Mouse (Mus musculus) spleen, adult 2 months (tissue): ENCODE measurements around the gene Oxa1l. TPM values are rescaled to one million over a fixed set of nuclear protein-coding genes. Genes with fewer than 3 reads are reported as not detected.
A peak's percentile ranks its signal among the peaks of the same experiment; 100 is the strongest.

Experiments
- DNase-seq, 2 experiments: peaks; one replicate each; pipeline versions ENCODE4 v3.0.0 to v3.0.0-alpha.2; 2012 to 2021; ENCODE audit warnings: low spot score in 2 of 2, low read depth in 1 of 2
- H3K27ac ChIP-seq: fragments of 200-500 bp; 2 replicates; pipeline ENCODE4 v1.5.1; 2012; ENCODE audit warnings: low read length, inconsistent platforms; ENCODE audit not compliant: insufficient read depth
- H3K27me3 ChIP-seq: fragments of 200-500 bp; 2 replicates; pipeline ENCODE4 v1.6.1; 2012; ENCODE audit warnings: mild to moderate bottlenecking, moderate library complexity, low read length, inconsistent platforms; ENCODE audit not compliant: control insufficient read depth, insufficient read depth
- H3K36me3 ChIP-seq: fragments of 200-500 bp; 2 replicates; pipeline ENCODE4 v1.6.1; 2012; ENCODE audit warnings: mild to moderate bottlenecking, low read length, inconsistent platforms; ENCODE audit not compliant: control insufficient read depth, insufficient read depth
- H3K4me1 ChIP-seq: fragments of 200-500 bp; 2 replicates; pipeline ENCODE4 v1.6.1; 2011; ENCODE audit warnings: inconsistent platforms; ENCODE audit not compliant: control insufficient read depth, insufficient read depth, insufficient read length
- H3K4me3 ChIP-seq: fragments of 200-500 bp; 2 replicates; pipeline ENCODE4 v1.5.1; 2011; ENCODE audit warnings: mild to moderate bottlenecking, inconsistent platforms; ENCODE audit not compliant: insufficient read depth, insufficient read length; ENCODE audit errors: extremely low read depth
- CTCF ChIP-seq: fragments of 200-500 bp; IDR thresholded peaks from 2 replicates; pipeline ENCODE4 v1.5.1; 2011; ENCODE audit warnings: mild to moderate bottlenecking, inconsistent platforms; ENCODE audit not compliant: insufficient read depth, insufficient read length, insufficient replicate concordance; ENCODE audit errors: extremely low read depth
- POLR2A ChIP-seq: fragments of 200-500 bp; IDR thresholded peaks from 2 replicates; pipeline ENCODE4 v1.6.1; 2011; ENCODE audit warnings: low read depth, low read length, inconsistent platforms
- WGBS: fragments of 180-500 bp; shearing (Covaris S2); methylation state at CpG from one replicate; pipeline ENCODE4 v1.1.7; 2018; 5-methylcytosine and 5-hydroxymethylcytosine counted together
- polyA plus RNA-seq: library from polyadenylated mRNA; depleted of rRNA; stranded (reverse); fragments of >200 nt; gene quantifications from 2 replicates; pipeline ENCODE4 v1.2.3, GENCODE M21; 2012

Gene Oxa1l
- polyA plus RNA-seq, 1 experiment = 92.7 TPM

DNA sequence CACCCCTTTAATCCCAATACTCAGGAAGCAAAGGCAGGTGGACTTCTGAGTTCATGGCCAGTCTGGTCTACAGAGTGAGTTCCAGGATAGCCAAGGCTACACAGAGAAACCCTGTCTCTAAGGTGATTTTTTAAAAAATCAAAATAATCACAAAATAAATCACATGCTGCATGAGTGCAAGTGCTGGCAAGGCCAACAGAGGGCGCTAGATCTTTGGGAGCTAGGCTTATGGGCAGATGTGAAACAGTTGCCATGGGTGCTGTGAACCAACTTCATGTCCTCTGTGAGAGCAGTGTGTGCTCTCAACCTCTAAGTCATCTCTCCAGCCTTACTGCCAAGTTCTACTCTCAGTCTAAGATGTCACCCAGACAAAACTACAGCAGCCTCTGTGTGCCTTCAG lies 6.2 kb upstream of the Oxa1l start:
- H3K4me3 ChIP-seq = no peak overlapping the region
- WGBS = 55% methylated on average over 1 of the region's 1 CpGs
- no peaks in the 10 kb centered on the region for H3K27me3 ChIP-seq
- H3K36me3 ChIP-seq = no peaks in the 10 kb centered on the region
- TF ChIP-seq CTCF (0 out of 2 replicates have a peak, but pooled peaks have one; percentile 4), POLR2A (no peak)
- no peak overlapping the region for H3K27ac ChIP-seq
- peaks cover 4% of the 10 kb centered on the region; the same call in 1 of the 2 replicates for H3K4me1 ChIP-seq
- DNase-seq = no peak

DNA sequence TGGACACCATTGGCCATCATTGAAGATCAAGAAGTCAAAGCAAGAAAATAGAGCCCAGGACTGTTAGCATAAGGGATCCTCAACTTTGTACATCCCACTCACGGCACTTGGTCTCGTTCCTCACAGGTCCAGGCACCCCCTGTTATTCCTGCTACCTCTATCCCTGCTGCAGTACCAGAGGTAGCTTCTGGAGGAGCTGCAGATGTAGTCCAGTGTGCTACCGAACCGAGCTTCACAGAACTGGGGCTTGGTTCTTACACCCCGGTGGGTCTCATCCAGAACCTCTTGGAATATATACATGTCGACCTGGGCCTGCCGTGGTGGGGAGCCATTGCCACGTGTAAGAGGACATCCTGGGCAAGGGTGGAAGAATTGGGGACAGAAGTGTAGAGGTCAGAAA lies 2.5 kb downstream of the Oxa1l start:
- TF ChIP-seq POLR2A (no peak), CTCF (no peak)
- Histone ChIP-seq H3K27me3 (no peaks in the 10 kb centered on the region), H3K4me3 (no peak overlapping the region), H3K36me3 (peaks cover 28% of the 10 kb centered on the region), H3K27ac (no peak overlapping the region), H3K4me1 (peaks cover 5% of the 10 kb centered on the region; the same call in 1 of the 2 replicates)
- WGBS = 93% methylated on average over 8 of the region's 8 CpGs
- DNase-seq = no peak

DNA sequence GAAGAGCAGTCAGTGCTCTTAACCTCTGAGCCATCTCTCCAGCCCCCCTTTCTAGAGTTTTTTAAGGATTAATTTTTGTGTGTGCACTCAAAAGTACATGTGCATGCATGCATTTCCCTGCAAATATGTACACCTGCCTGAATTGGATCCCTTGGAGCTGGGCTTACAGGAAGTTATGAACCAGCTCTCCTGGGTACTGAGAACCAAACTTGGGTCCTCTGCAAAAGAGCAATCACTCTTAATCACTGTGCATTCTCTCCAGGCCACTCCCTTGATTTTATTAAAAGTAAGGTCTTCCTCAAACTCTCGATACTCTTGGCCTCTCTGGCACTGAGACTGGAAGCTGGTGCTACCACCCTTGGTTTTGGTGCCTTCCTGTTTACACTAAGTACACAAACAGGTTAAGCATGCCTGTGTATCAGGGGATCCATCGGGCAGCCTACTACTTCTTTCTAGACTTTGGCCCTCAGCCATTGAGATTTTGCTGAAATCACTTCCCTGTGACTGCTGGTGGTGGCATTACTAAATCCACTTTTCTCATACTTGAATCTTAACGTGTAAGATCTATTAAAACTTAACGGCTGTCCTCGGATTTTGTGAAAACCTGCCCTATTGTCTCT lies 4.5 kb downstream of the Oxa1l start:
- WGBS = 85% methylated on average over 5 of the region's 5 CpGs
- Histone ChIP-seq H3K27me3 (no peaks in the 10 kb centered on the region), H3K36me3 (peaks cover 45% of the 10 kb centered on the region), H3K4me3 (no peak overlapping the region), H3K27ac (no peak overlapping the region), H3K4me1 (peaks cover 3% of the 10 kb centered on the region; the same call in 1 of the 2 replicates)
- DNase-seq = no peak
- TF ChIP-seq POLR2A = no peak
- TF ChIP-seq CTCF = no peak

DNA sequence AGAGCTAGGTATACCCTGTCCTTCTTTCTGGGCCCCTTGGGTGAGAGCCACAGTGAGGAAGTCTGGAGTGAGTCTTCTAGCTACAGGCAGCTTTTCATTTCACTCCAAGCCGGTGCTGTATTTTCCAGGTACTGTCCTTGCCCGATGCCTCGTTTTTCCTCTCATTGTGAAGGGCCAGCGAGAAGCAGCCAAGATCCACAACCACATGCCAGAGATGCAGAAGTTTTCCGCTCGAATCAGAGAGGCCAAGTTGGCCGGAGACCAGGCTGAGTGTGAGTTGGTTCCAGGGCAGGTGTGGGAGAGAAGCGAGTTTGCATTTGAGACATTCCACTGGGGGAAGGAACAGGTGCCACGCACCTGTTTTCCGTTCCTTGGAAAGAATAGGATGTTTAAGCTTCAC lies 5.9 kb downstream of the Oxa1l start:
- Histone ChIP-seq H3K36me3 (peaks cover 51% of the 10 kb centered on the region), H3K4me1 (peaks cover 2% of the 10 kb centered on the region; the same call in 1 of the 2 replicates), H3K27me3 (no peaks in the 10 kb centered on the region), H3K4me3 (no peak overlapping the region), H3K27ac (no peak overlapping the region)
- TF ChIP-seq POLR2A = no peak
- TF ChIP-seq CTCF = no peak
- 95% methylated on average over 10 of the region's 10 CpGs for WGBS
- no peak for DNase-seq

DNA sequence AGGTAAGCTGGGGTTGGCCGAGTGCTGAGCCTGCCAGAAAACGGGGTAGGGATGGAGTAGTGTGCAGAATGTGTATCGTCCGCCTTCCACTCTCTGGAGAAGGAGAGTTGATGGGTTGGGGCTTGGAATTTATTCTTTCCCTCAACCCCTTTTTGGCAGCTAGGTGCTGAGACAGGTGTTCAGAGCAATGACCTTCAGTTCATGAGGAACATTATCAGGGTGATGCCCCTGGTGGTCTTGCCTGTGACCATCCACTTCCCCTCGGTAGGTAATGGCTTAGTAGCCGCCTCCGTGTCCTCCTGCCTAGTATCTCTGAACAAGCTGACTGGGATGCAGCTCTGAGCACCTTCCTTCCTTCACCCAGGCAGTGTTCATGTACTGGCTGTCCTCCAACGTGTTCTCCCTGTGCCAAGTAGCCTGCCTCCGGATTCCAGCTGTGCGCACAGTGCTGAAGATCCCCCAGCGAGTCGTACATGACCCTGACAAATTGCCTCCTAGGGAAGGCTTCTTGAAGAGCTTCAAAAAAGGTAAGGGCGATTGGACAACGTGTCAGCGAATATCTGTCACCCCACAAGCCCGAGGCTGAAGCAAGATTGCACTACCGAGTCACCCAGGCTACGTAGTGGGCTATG lies 6.9 kb downstream of the Oxa1l start:
- Histone ChIP-seq H3K4me3 (no peak overlapping the region), H3K4me1 (no peaks in the 10 kb centered on the region), H3K27ac (no peak overlapping the region), H3K36me3 (peaks cover 51% of the 10 kb centered on the region), H3K27me3 (no peaks in the 10 kb centered on the region)
- DNase-seq = no peak
- TF ChIP-seq CTCF (no peak), POLR2A (no peak)
- WGBS = 92% methylated on average over 18 of the region's 18 CpGs

DNA sequence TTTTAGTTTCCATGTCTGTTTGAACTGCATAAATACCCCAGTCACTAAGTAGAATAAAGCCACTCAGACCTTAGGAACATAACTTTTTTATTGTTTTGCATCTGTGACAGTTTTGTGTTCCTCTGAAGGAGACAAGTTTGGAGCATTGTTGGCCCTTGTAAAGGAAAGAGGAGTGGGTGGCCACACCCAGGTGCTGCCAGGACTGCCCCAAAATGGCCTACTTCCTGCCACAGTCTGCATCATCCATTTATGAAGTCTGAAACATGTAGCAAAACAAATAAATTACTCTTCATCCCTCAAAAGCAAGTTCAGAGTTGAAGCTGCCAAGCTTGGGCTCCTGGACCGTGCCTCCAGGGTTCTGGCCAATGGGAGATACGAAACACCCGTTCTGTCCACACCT lies 8.7 kb downstream of the Oxa1l start:
- H3K4me1 ChIP-seq = no peaks in the 10 kb centered on the region
- H3K27ac ChIP-seq = no peak overlapping the region
- 97% methylated on average over 3 of the region's 3 CpGs for WGBS
- no peak for TF ChIP-seq CTCF
- TF ChIP-seq POLR2A = no peak
- no peaks in the 10 kb centered on the region for H3K27me3 ChIP-seq
- no peak overlapping the region for H3K4me3 ChIP-seq
- DNase-seq = no peak
- peaks cover 40% of the 10 kb centered on the region for H3K36me3 ChIP-seq

DNA sequence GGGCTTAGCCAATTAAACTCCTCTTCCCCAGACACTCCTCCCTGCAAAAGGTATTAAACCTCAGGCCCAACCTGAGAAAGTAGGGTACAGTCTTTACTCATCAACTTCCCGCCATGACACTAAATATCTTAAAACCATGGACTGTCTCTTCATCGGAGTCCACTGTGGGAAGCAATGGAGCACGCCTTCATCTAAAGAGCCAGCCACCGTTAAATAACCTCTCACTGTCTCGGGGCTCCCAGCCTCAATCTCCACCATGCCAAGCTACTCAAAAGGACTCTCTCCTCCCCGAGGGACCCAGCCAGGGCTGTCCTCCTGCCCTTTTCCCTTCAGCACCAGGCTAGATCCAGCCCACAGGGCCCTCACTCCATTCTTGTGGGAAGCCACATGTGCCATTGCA lies 10.0 kb downstream of the Oxa1l start:
- Histone ChIP-seq H3K4me3 (no peak overlapping the region), H3K27ac (no peak overlapping the region), H3K27me3 (no peaks in the 10 kb centered on the region), H3K4me1 (no peaks in the 10 kb centered on the region), H3K36me3 (peaks cover 39% of the 10 kb centered on the region)
- no peak for DNase-seq
- 94% methylated on average over 6 of the region's 6 CpGs for WGBS
- TF ChIP-seq POLR2A = no peak
- TF ChIP-seq CTCF = no peak
